Mouse (Mus musculus): ENCODE data around the gene Fam178b. TPM values are rescaled to one million over a fixed set of nuclear protein-coding genes. Genes with fewer than 3 reads are reported as not detected.

Fam178b gene
- polyA plus RNA-seq, 1 experiment from 2014 or later = not detected

DNA sequence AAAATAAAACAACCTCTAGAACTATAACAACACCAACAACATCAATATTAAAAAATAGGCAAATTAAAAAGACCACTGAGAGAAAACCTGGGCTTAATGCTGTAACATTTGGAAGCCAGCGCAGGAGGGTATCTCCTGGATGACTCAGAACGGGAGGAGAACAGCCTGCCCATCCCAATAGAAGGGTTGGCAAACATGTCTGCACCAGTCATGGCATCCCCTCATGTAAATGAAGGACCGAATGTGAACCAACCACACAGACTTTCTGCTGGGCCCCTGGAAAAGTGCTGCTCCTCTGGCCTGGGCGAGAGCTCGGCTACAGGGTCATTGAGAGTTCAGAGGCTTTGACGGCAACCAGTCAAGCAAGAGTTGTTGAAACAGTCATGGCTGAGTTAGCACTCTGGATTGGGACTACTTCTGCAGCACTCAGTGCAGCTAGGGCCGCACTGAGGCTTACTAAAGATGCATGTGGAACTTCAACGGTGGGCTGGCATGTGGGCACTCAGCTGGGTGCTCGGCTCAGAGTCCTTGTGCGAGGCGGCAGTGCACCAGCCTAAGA, 17.7 kb downstream of the Fam178b start:
- Histone ChIP-seq H3K4me2 (ENCODE audit: low read depth) (no peak overlapping the region), H3K27ac (ENCODE audit: low read depth, low read length) (no peak overlapping the region), H3K9me3 (ENCODE audit: control insufficient read depth, low read length) (no peaks in the 10 kb centered on the region), H3K9ac (ENCODE audit: low read length) (no peak overlapping the region), H3K4me3 (ENCODE audit: low read depth, low read length) (no peak overlapping the region), H3K36me3 (ENCODE audit: control insufficient read depth, insufficient read depth, low read length) (no peaks in the 10 kb centered on the region), H3K4me1 (ENCODE audit: control insufficient read depth, insufficient read depth, low read length) (peaks cover 2% of the 10 kb centered on the region; the same call in 1 of the 2 replicates), H3K27me3 (ENCODE audit: control insufficient read depth, insufficient read depth, low read length) (no peaks in the 10 kb centered on the region)
- no peak for ATAC-seq (ENCODE audit: insufficient read depth, low FRiP score, low TSS enrichment)
- 56% methylated on average over 11 of the region's 11 CpGs for WGBS
- DNase-seq (ENCODE audit: low spot score) = no peak

GRCm38 (mm10) chr1:36664457-36664856, 18.5 kb downstream of the Fam178b start:
- H3K4me1 ChIP-seq (ENCODE audit: control insufficient read depth, insufficient read depth, low read length) = peaks cover 2% of the 10 kb centered on the region; the same call in 1 of the 2 replicates
- ATAC-seq (ENCODE audit: insufficient read depth, low FRiP score, low TSS enrichment) (no peak), DNase-seq (ENCODE audit: low spot score) (no peak)

DNA sequence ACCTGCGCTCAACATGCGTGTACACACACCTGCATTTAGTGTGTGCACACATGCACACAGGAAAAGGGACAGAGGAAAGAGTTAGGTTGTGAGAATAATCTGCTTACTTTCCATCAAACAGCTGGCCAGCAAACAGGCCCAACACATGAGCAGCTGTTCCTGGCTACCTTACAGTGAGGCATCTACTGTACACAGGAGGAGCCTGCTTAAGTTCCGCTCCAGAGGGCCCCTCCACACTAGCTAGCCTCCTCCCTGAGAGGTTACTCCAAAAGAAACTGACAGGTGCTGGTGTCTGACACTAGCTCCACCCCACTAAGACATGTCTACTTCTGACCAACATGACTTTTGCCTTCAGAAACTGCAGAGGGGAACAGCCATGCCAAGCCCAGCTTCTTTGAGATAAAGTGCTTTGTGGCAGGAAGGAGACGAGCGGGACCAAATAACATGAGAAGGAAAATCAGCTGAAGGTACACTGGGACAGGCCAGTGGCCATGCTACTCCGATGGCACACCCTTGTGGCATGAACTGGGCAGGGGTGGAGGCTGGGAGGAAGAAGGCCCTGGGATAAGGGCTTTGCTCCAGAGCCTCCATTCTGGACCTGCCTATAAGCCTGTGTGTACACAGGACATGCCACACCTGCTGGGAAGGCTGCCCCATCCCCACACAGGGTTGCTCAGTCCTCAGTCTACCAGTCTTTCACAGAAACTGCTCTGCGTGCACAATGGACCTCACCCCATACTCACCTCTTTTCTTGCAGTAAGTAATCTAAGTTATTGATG, 24.2 kb downstream of the Fam178b start:
- Histone ChIP-seq H3K4me2 (ENCODE audit: low read depth) (no peak overlapping the region), H3K4me3 (ENCODE audit: low read depth, low read length) (no peak overlapping the region), H3K9ac (ENCODE audit: low read length) (no peak overlapping the region; the same call in 1 of the 2 replicates), H3K27ac (ENCODE audit: low read depth, low read length) (no peak overlapping the region), H3K27me3 (ENCODE audit: control insufficient read depth, insufficient read depth, low read length) (no peaks in the 10 kb centered on the region), H3K9me3 (ENCODE audit: control insufficient read depth, low read length) (no peaks in the 10 kb centered on the region), H3K4me1 (ENCODE audit: control insufficient read depth, insufficient read depth, low read length) (no peaks in the 10 kb centered on the region), H3K36me3 (ENCODE audit: control insufficient read depth, insufficient read depth, low read length) (no peaks in the 10 kb centered on the region)
- ATAC-seq (ENCODE audit: insufficient read depth, low FRiP score, low TSS enrichment) = no peak
- WGBS = 76% methylated on average over 7 of the region's 7 CpGs
- no peak for DNase-seq (ENCODE audit: low spot score)

More at GRCm38 (mm10) chr1:36664457-36664856, 18.5 kb downstream of the Fam178b start:
- Histone ChIP-seq H3K4me2 (ENCODE audit: low read depth) (no peak overlapping the region), H3K27me3 (ENCODE audit: control insufficient read depth, insufficient read depth, low read length) (no peaks in the 10 kb centered on the region), H3K4me3 (ENCODE audit: low read depth, low read length) (no peak overlapping the region), H3K9me3 (ENCODE audit: control insufficient read depth, low read length) (no peaks in the 10 kb centered on the region), H3K27ac (ENCODE audit: low read depth, low read length) (no peak overlapping the region), H3K36me3 (ENCODE audit: control insufficient read depth, insufficient read depth, low read length) (no peaks in the 10 kb centered on the region), H3K9ac (ENCODE audit: low read length) (no peak overlapping the region)
- 81% methylated on average over 4 of the region's 4 CpGs for WGBS

GRCm38 (mm10) chr1:36657658-36658415, 25.1 kb downstream of the Fam178b start:
- no peaks in the 10 kb centered on the region for H3K4me1 ChIP-seq (ENCODE audit: control insufficient read depth, insufficient read depth, low read length)
- no peak overlapping the region for H3K4me2 ChIP-seq (ENCODE audit: low read depth)
- H3K9me3 ChIP-seq (ENCODE audit: control insufficient read depth, low read length) = no peaks in the 10 kb centered on the region
- 79% methylated on average over 4 of the region's 4 CpGs for WGBS
- no peak overlapping the region for H3K27ac ChIP-seq (ENCODE audit: low read depth, low read length)
- DNase-seq (ENCODE audit: low spot score) = no peak
- no peaks in the 10 kb centered on the region for H3K36me3 ChIP-seq (ENCODE audit: control insufficient read depth, insufficient read depth, low read length)
- H3K27me3 ChIP-seq (ENCODE audit: control insufficient read depth, insufficient read depth, low read length) = no peaks in the 10 kb centered on the region
- no peak for ATAC-seq (ENCODE audit: insufficient read depth, low FRiP score, low TSS enrichment)
- H3K9ac ChIP-seq (ENCODE audit: low read length) = no peak overlapping the region
- no peak overlapping the region for H3K4me3 ChIP-seq (ENCODE audit: low read depth, low read length)

GRCm38 (mm10) chr1:36656233-36656632, 26.8 kb downstream of the Fam178b start:
- Histone ChIP-seq H3K36me3 (ENCODE audit: control insufficient read depth, insufficient read depth, low read length) (no peaks in the 10 kb centered on the region), H3K4me3 (ENCODE audit: low read depth, low read length) (no peak overlapping the region), H3K9ac (ENCODE audit: low read length) (no peak overlapping the region), H3K4me1 (ENCODE audit: control insufficient read depth, insufficient read depth, low read length) (no peaks in the 10 kb centered on the region), H3K27me3 (ENCODE audit: control insufficient read depth, insufficient read depth, low read length) (no peaks in the 10 kb centered on the region), H3K4me2 (ENCODE audit: low read depth) (no peak overlapping the region), H3K27ac (ENCODE audit: low read depth, low read length) (no peak overlapping the region), H3K9me3 (ENCODE audit: control insufficient read depth, low read length) (no peaks in the 10 kb centered on the region)
- DNase-seq (ENCODE audit: low spot score) = no peak
- WGBS = 89% methylated on average over 3 of the region's 3 CpGs
- ATAC-seq (ENCODE audit: insufficient read depth, low FRiP score, low TSS enrichment) = no peak

DNA sequence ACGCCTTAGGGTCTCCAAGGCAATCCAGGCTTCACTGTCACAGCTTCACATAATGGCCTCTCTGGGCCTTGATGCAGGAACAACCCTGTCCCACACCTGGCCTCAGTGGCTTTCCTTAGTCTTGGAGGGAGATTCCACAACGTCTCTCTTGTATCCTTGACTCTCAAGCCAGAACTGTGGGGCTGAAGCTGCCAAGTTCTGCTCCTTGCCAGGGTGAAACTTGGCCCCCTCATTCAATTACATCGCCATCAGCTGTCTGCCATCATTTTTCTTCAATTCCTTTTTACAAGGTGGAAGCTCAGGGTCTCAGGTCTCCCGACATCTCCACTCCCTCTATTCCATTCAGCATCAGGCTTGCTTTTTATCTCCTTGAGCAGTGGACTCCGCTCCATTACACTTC, 27.9 kb downstream of the Fam178b start:
- Histone ChIP-seq H3K4me1 (ENCODE audit: control insufficient read depth, insufficient read depth, low read length) (no peaks in the 10 kb centered on the region), H3K27ac (ENCODE audit: low read depth, low read length) (no peak overlapping the region), H3K9ac (ENCODE audit: low read length) (no peak overlapping the region), H3K9me3 (ENCODE audit: control insufficient read depth, low read length) (no peaks in the 10 kb centered on the region), H3K4me3 (ENCODE audit: low read depth, low read length) (no peak overlapping the region), H3K36me3 (ENCODE audit: control insufficient read depth, insufficient read depth, low read length) (no peaks in the 10 kb centered on the region), H3K4me2 (ENCODE audit: low read depth) (no peak overlapping the region), H3K27me3 (ENCODE audit: control insufficient read depth, insufficient read depth, low read length) (no peaks in the 10 kb centered on the region)
- WGBS = 89% methylated on average over 5 of the region's 5 CpGs
- ATAC-seq (ENCODE audit: insufficient read depth, low FRiP score, low TSS enrichment) = no peak
- no peak for DNase-seq (ENCODE audit: low spot score)

DNA sequence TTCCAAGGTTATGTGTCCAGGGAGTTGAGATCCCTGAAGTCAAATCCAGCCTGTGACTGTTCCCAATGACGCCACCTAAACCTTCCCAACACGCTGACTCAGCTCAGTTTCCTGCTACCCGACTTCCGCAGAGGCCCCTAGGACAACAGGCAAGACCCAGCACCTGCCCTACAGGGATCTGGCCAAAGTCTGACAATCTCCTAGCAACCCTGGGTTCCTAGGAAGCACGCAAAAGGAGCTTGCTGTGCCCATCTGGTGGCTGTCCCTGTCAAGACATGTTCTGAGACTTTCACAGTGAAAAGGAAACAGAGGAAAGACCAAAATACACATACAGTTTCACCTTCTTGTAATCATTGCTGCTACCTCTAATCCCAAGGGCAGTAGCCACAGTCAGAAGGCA, 35.4 kb downstream of the Fam178b start:
- Histone ChIP-seq H3K4me1 (ENCODE audit: control insufficient read depth, insufficient read depth, low read length) (no peaks in the 10 kb centered on the region), H3K27me3 (ENCODE audit: control insufficient read depth, insufficient read depth, low read length) (no peaks in the 10 kb centered on the region), H3K4me2 (ENCODE audit: low read depth) (no peak overlapping the region), H3K36me3 (ENCODE audit: control insufficient read depth, insufficient read depth, low read length) (no peaks in the 10 kb centered on the region), H3K9ac (ENCODE audit: low read length) (no peak overlapping the region), H3K9me3 (ENCODE audit: control insufficient read depth, low read length) (no peaks in the 10 kb centered on the region), H3K27ac (ENCODE audit: low read depth, low read length) (no peak overlapping the region), H3K4me3 (ENCODE audit: low read depth, low read length) (no peak overlapping the region)
- 65% methylated on average over 5 of the region's 5 CpGs for WGBS
- DNase-seq (ENCODE audit: low spot score) (no peak), ATAC-seq (ENCODE audit: insufficient read depth, low FRiP score, low TSS enrichment) (no peak)

DNA sequence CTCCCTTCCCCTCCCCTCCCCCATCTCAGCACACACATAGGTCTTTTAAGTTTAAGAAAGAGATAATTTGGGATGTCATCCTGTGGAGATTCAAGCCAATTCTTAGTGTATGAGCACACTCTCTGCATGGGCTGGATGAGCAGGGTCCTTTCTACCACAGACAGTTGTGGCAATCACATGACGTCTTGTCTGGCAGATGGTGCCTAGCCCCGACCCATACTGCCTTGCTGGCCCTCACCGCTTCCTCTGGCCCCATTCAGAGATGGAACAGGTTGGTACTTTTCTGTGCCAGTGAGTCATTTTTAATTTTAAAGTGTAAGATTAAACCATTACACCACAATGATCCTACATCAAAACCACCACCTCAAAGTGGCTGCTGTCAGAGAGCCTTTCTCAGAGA, 36.7 kb downstream of the Fam178b start:
- no peak overlapping the region for H3K4me2 ChIP-seq (ENCODE audit: low read depth)
- no peak overlapping the region for H3K4me3 ChIP-seq (ENCODE audit: low read depth, low read length)
- no peak overlapping the region for H3K27ac ChIP-seq (ENCODE audit: low read depth, low read length)
- H3K9me3 ChIP-seq (ENCODE audit: control insufficient read depth, low read length) = no peaks in the 10 kb centered on the region
- H3K4me1 ChIP-seq (ENCODE audit: control insufficient read depth, insufficient read depth, low read length) = no peaks in the 10 kb centered on the region
- DNase-seq (ENCODE audit: low spot score) = no peak
- H3K36me3 ChIP-seq (ENCODE audit: control insufficient read depth, insufficient read depth, low read length) = no peaks in the 10 kb centered on the region
- ATAC-seq (ENCODE audit: insufficient read depth, low FRiP score, low TSS enrichment) = no peak
- H3K27me3 ChIP-seq (ENCODE audit: control insufficient read depth, insufficient read depth, low read length) = no peaks in the 10 kb centered on the region
- 84% methylated on average over 3 of the region's 3 CpGs for WGBS
- no peak overlapping the region for H3K9ac ChIP-seq (ENCODE audit: low read length)

All from neural tube, embryonic 11.5 days (tissue).